ENCODE assay signal across 29 mouse cellular contexts in the genomic region with DNA sequence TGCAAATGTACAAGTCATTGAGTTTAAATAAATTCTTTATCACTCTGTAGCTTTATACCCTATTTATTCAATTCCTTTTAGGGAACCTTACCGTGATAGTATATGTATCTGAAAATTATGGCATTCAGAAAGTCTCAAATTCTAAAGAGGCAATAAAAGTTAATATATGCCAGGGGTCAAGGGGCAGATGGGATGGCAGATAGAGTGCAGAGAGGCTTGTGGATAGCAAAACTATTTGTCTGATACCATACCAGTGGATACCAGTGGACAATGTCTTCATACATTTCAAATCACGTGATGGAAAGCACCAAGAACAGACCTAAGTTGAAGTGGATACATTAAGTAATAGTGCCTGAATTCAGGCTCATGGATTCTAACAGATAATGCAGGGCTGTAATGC.
"Had no signal": no experiment of that assay in that cellular context is flagged by ENCODE, and none has a peak within 500 bp of the region (broad histone marks: within the 10 kb centered on the region; RNA-seq: fewer than 3 reads in every experiment).

No protein-coding gene starts in this region.

- DNase-seq: cerebellum, adult 2 months; cerebellum, adult 8-10 months; cerebellum, adult 9-10 months; cerebellum, adult 9-11 months; cerebellum, postnatal 10 days; cerebellum, postnatal 14 days; cerebellum, postnatal 25 days; cerebellum, postnatal 36 days; embryo, embryonic 11 days; forebrain, postnatal 0 days; gastrocnemius, adult 2 months; gastrocnemius, postnatal 10 days; gastrocnemius, postnatal 14 days; gastrocnemius, postnatal 25 days; gastrocnemius, postnatal 36 days; heart, adult 11 months; heart, adult 18-20 months; heart, adult 2 months had no signal

- H3K27me3 ChIP-seq: embryonic facial prominence, embryonic 12.5 days; embryonic facial prominence, embryonic 13.5 days; embryonic facial prominence, embryonic 15.5 days; forebrain, embryonic 12.5 days; forebrain, embryonic 13.5 days; forebrain, embryonic 15.5 days had no signal

- H3K4me3 ChIP-seq: embryonic facial prominence, embryonic 10.5 days; embryonic facial prominence, embryonic 12.5 days; embryonic facial prominence, embryonic 13.5 days; embryonic facial prominence, embryonic 15.5 days; erythroblast, embryonic 14.5 days; forebrain, embryonic 10.5 days; forebrain, embryonic 12.5 days; forebrain, embryonic 13.5 days; forebrain, embryonic 15.5 days; gastrocnemius, adult 2 months; heart, adult 2 months had no signal

- H3K4me2 ChIP-seq: embryonic facial prominence, embryonic 12.5 days; embryonic facial prominence, embryonic 13.5 days; embryonic facial prominence, embryonic 15.5 days; forebrain, embryonic 12.5 days; forebrain, embryonic 13.5 days; forebrain, embryonic 15.5 days had no signal

- ATAC-seq: forebrain, embryonic 13.5 days; forebrain, embryonic 14.5 days; forebrain, embryonic 15.5 days; forebrain, embryonic 16.5 days; forebrain, postnatal 0 days had no signal

- H3K9ac ChIP-seq: embryonic facial prominence, embryonic 12.5 days; embryonic facial prominence, embryonic 13.5 days; embryonic facial prominence, embryonic 15.5 days; forebrain, embryonic 12.5 days; forebrain, embryonic 13.5 days; forebrain, embryonic 15.5 days; forebrain, postnatal 0 days had no signal

- H3K36me3 ChIP-seq: embryonic facial prominence, embryonic 10.5 days; embryonic facial prominence, embryonic 12.5 days; embryonic facial prominence, embryonic 13.5 days; embryonic facial prominence, embryonic 15.5 days; forebrain, embryonic 10.5 days; forebrain, embryonic 12.5 days; forebrain, embryonic 15.5 days had no signal

- H3K27ac ChIP-seq: embryonic facial prominence, embryonic 10.5 days; embryonic facial prominence, embryonic 12.5 days; embryonic facial prominence, embryonic 13.5 days; embryonic facial prominence, embryonic 15.5 days; forebrain, embryonic 10.5 days; forebrain, embryonic 12.5 days; forebrain, embryonic 13.5 days; forebrain, embryonic 15.5 days; gastrocnemius, adult 2 months; heart, adult 2 months had no signal

- H3K9me3 ChIP-seq: embryonic facial prominence, embryonic 10.5 days; embryonic facial prominence, embryonic 12.5 days; embryonic facial prominence, embryonic 13.5 days; embryonic facial prominence, embryonic 15.5 days; forebrain, embryonic 10.5 days; forebrain, embryonic 12.5 days; forebrain, embryonic 13.5 days; forebrain, embryonic 15.5 days had no signal

- H3K4me1 ChIP-seq: embryonic facial prominence, embryonic 10.5 days; embryonic facial prominence, embryonic 12.5 days; embryonic facial prominence, embryonic 15.5 days; forebrain, embryonic 10.5 days; forebrain, embryonic 12.5 days; forebrain, embryonic 13.5 days; forebrain, embryonic 15.5 days had no signal
